In genomic region chr16:94602188-94602587, GRCm38 (mm10) we compare ENCODE assay signal across 11 mouse cellular contexts. TPM values are rescaled to one million over a fixed set of nuclear protein-coding genes. Genes with fewer than 3 reads are reported as not detected.
DNase-seq lines count a peak whose midpoint lies in the region; ATAC-seq and TF ChIP-seq lines count a peak whose summit lies in the region.
"Had no signal": no experiment of that assay in that cellular context is flagged by ENCODE, and none has a peak within 500 bp of the region (broad histone marks: within the 10 kb centered on the region; RNA-seq: fewer than 3 reads in every experiment).

No protein-coding gene starts in this region.

- dilution Hi-C loops in CH12.LX (cut with MboI; ENCODE audit: extremely low pct_ligation_motif_present, extremely low pct_unique_long_range_greater_than_20kb, low sequenced_read_pairs), result no loop called here

- H3K4me2 ChIP-seq in heart, embryonic 11.5 days, result peak overlapping the region; percentile 11; the same call in 1 of the 2 replicates
- no peak overlapping the region for H3K4me2 ChIP-seq in kidney, embryonic 15.5 days
- H3K4me2 ChIP-seq in CH12.LX (ENCODE audit: insufficient read depth, low read depth, poor library complexity, severe bottlenecking), result no peak overlapping the region
- no peak overlapping the region for H3K4me2 ChIP-seq in liver, embryonic 12.5 days
- H3K4me2 ChIP-seq: limb, embryonic 12.5 days; neural tube, embryonic 13.5 days had no signal

- peak overlapping the region; percentile 74; the same call in 1 of the 2 replicates for H3K27ac ChIP-seq in heart, embryonic 11.5 days (ENCODE audit: low read depth, low read length)
- H3K27ac ChIP-seq in kidney, embryonic 15.5 days, result peak overlapping the region; percentile 79
- peak overlapping the region; percentile 14; the same call in 1 of the 2 replicates for H3K27ac ChIP-seq in CH12.LX (ENCODE audit: insufficient read depth, low read depth)
- H3K27ac ChIP-seq in liver, embryonic 12.5 days, result no peak overlapping the region
- H3K27ac ChIP-seq: limb, embryonic 12.5 days had no signal

- peaks cover 69% of the 10 kb centered on the region for H3K4me1 ChIP-seq in heart, embryonic 11.5 days (ENCODE audit: control insufficient read depth, insufficient read depth, low read length)
- H3K4me1 ChIP-seq in kidney, embryonic 15.5 days, result peaks cover 59% of the 10 kb centered on the region
- peaks cover 34 to 98% of the 10 kb centered on the region in 2 experiments for H3K4me1 ChIP-seq in CH12.LX (ENCODE audit: control insufficient read depth in 1 of 2, insufficient read depth in 2 of 2)
- peaks cover 84% of the 10 kb centered on the region for H3K4me1 ChIP-seq in liver, embryonic 12.5 days

- 78% methylated on average over 1 of the region's 1 CpGs for WGBS in heart, embryonic 11.5 days (ENCODE audit: insufficient replicate concordance)
- 73% methylated on average over 1 of the region's 1 CpGs for WGBS in kidney, embryonic 15.5 days
- WGBS in liver, embryonic 12.5 days (ENCODE audit: insufficient replicate concordance), result 40% methylated on average over 1 of the region's 1 CpGs

- peaks cover 92% of the 10 kb centered on the region for H3K79me2 ChIP-seq in CH12.LX (replicated peaks; ENCODE audit: control insufficient read depth, extremely low read depth, insufficient read depth, poor library complexity, severe bottlenecking)

- no peaks in the 10 kb centered on the region for H3K9me3 ChIP-seq in heart, embryonic 11.5 days (replicated peaks; ENCODE audit: control insufficient read depth, low read length)
- no peaks in the 10 kb centered on the region for H3K9me3 ChIP-seq in kidney, embryonic 15.5 days (replicated peaks)
- no peaks in the 10 kb centered on the region for H3K9me3 ChIP-seq in CH12.LX (replicated peaks; ENCODE audit: low read length)
- H3K9me3 ChIP-seq in liver, embryonic 12.5 days (replicated peaks), result no peaks in the 10 kb centered on the region
- H3K9me3 ChIP-seq: limb, embryonic 12.5 days; neural tube, embryonic 13.5 days had no signal

- no peak overlapping the region for H3K9ac ChIP-seq in heart, embryonic 11.5 days (ENCODE audit: low read depth, low read length)
- no peak overlapping the region for H3K9ac ChIP-seq in kidney, embryonic 15.5 days
- no peak overlapping the region for H3K9ac ChIP-seq in CH12.LX (ENCODE audit: insufficient read depth, low read depth)
- no peak overlapping the region for H3K9ac ChIP-seq in liver, embryonic 12.5 days
- H3K9ac ChIP-seq: forebrain, postnatal 0 days; limb, embryonic 12.5 days; neural tube, embryonic 13.5 days had no signal

- TF ChIP-seq CTCF in CH12.LX (conservative IDR thresholded peaks at IDR 0.05 in 1 of 2, IDR thresholded peaks at IDR 0.05 in 1 of 2; ENCODE audit: low read depth in 2 of 2, low read length in 2 of 2), result no peak

- H3K4me3 ChIP-seq in heart, embryonic 11.5 days (ENCODE audit: low read depth, low read length), result no peak overlapping the region
- H3K4me3 ChIP-seq in kidney, embryonic 15.5 days (replicated peaks), result no peak overlapping the region
- H3K4me3 ChIP-seq in CH12.LX (replicated peaks in 1 of 3; ENCODE audit: low read depth in 2 of 3, low read length in 2 of 3, poor library complexity in 1 of 3), result no peak overlapping the region
- H3K4me3 ChIP-seq in liver, embryonic 12.5 days, result no peak overlapping the region
- H3K4me3 ChIP-seq: limb, embryonic 12.5 days; neural tube, embryonic 13.5 days had no signal

- TF ChIP-seq EP300 in CH12.LX (IDR thresholded peaks at IDR 0.05; ENCODE audit: low read length), result no peak

- in situ Hi-C loops in CH12.LX (cut with MboI; ENCODE audit: low pct_ligation_motif_present, low pct_unique_long_range_greater_than_20kb, low sequenced_read_pairs), result no loop called here

- no peak for DNase-seq in heart, adult 9 months (ENCODE audit: low spot score in 2 of 2)
- DNase-seq in kidney, postnatal 36 days, result no peak
- no peak for DNase-seq in CH12.LX (ENCODE audit: extremely low read depth)
- no peak for DNase-seq in urinary bladder, postnatal 4 days (ENCODE audit: low spot score in 2 of 2)
- DNase-seq in ovary, postnatal 36 days (ENCODE audit: low spot score), result no peak
- DNase-seq: forebrain, postnatal 0 days had no signal

- no peak for TF ChIP-seq RAD21 in CH12.LX (IDR thresholded peaks at IDR 0.05; ENCODE audit: low read depth, low read length)

- H3K36me3 ChIP-seq in heart, embryonic 11.5 days (ENCODE audit: control insufficient read depth, insufficient read depth, low read length), result no peaks in the 10 kb centered on the region
- no peaks in the 10 kb centered on the region for H3K36me3 ChIP-seq in kidney, embryonic 15.5 days
- peaks cover 0 to 13% of the 10 kb centered on the region in 2 experiments for H3K36me3 ChIP-seq in CH12.LX (replicated peaks in 1 of 2; ENCODE audit: control insufficient read depth in 1 of 2, insufficient read depth in 1 of 2, low read length in 1 of 2)
- no peaks in the 10 kb centered on the region for H3K36me3 ChIP-seq in liver, embryonic 12.5 days
- H3K36me3 ChIP-seq: limb, embryonic 12.5 days; neural tube, embryonic 13.5 days had no signal

- no peaks in the 10 kb centered on the region for H3K27me3 ChIP-seq in heart, embryonic 11.5 days (ENCODE audit: control insufficient read depth, insufficient read depth, low read length)
- H3K27me3 ChIP-seq in kidney, embryonic 15.5 days, result no peaks in the 10 kb centered on the region
- H3K27me3 ChIP-seq in CH12.LX (replicated peaks), result no peaks in the 10 kb centered on the region
- no peaks in the 10 kb centered on the region for H3K27me3 ChIP-seq in liver, embryonic 12.5 days (replicated peaks)
- H3K27me3 ChIP-seq: limb, embryonic 12.5 days; neural tube, embryonic 13.5 days had no signal

- ATAC-seq in heart, embryonic 11.5 days (replicated peaks; ENCODE audit: insufficient number of reproducible peaks, low FRiP score, low TSS enrichment), result no peak
- ATAC-seq in kidney, embryonic 15.5 days (replicated peaks; ENCODE audit: low FRiP score), result no peak
- peak; percentile 51; the same call in 1 of the 2 replicates for ATAC-seq in liver, embryonic 12.5 days
- ATAC-seq: forebrain, postnatal 0 days had no signal

- TF ChIP-seq POLR2A in CH12.LX (IDR thresholded peaks at IDR 0.05; ENCODE audit: low read depth, low read length), result no peak

TF ChIP-seq in CH12.LX, 34 proteins besides CTCF, POLR2A, EP300 and RAD21:
- 0 out of 2 replicates have a peak, but pooled peaks have one; percentile 40 for TF ChIP-seq NELFE (IDR thresholded peaks at IDR 0.05; ENCODE audit: low read depth, low read length)
- no peak for TF ChIP-seq ZKSCAN1 (IDR thresholded peaks at IDR 0.05; ENCODE audit: borderline replicate concordance, low read depth, low read length)
- no peak for TF ChIP-seq TCF12 (IDR thresholded peaks at IDR 0.05; ENCODE audit: low read depth, low read length)

RNA-seq across cellular contexts. Expression of gene Dyrk1a, which starts 32.4 kb away (rescaled TPM):
- polyA plus RNA-seq in heart, embryonic 11.5 days (2014; fragmentation: Nextera tagmentation; extraction: Ambion mirVana), result 9.0 and 11.6 TPM in 2 replicates
- polyA plus RNA-seq in kidney, embryonic 15.5 days (2015; fragmentation: Nextera tagmentation; extraction: Ambion mirVana), result 8.7 and 9.7 TPM in 2 replicates
- total RNA-seq in CH12.LX (2012; rRNA removed) (32.4 and 36.1 TPM in 2 replicates), CH12.LX (2014; rRNA removed) (39.2 and 40.4 TPM in 2 replicates)
- 42.9 and 53.7 TPM in 2 replicates for polyA plus RNA-seq in CH12.LX (2012; ENCODE audit: insufficient read length, low read depth)
- 4.8 and 4.9 TPM in 2 replicates for polyA plus RNA-seq in liver, embryonic 12.5 days (2016; fragmentation: Nextera tagmentation; extraction: Ambion mirVana)
